Mouse (Mus musculus) E14TG2a.4 (cell line): ENCODE results near the gene Slc7a14.

ENCODE experiments used
- CTCF ChIP-seq: conservative IDR thresholded peaks from 2 replicates; pipeline ENCODE4 v1.5.1; 2014; ENCODE audit warnings: low read length
- NANOG ChIP-seq: IDR thresholded peaks from 2 replicates; pipeline ENCODE4 v1.6.1; 2014; ENCODE audit warnings: borderline replicate concordance, low read length, mixed read lengths
- POU5F1 ChIP-seq: IDR thresholded peaks from 2 replicates; pipeline ENCODE4 v1.6.1; 2014; ENCODE audit warnings: low read length, borderline replicate concordance

DNA sequence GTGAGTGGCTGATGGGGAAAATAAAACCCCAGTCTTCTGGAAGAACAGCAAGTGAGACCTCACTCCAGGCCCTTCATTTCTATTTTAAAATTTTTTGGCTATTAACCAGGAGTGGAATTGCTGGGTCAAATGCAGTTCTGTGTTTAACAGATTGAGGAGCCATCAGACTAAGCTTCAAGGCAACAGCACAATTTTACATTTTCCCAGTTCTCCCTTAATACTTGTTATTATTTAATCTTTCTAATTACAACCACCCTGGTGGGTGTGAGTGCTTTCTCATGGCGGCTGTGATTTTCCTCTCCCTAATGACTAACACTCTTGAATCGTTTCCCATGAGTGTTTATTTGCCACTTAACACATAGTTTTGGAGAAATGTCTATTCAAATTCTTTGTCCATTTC lies 29.1 kb downstream of the Slc7a14 start:
- TF ChIP-seq CTCF = no peak
- no peak for TF ChIP-seq NANOG
- TF ChIP-seq POU5F1 = no peak
